Mouse (Mus musculus) heart, embryonic 14.5 days (tissue): ENCODE data around the gene Crocc2. TPM values are rescaled to one million over a fixed set of nuclear protein-coding genes. Genes with fewer than 3 reads are reported as not detected.

Source experiments
- ATAC-seq: fragments of 200-750 bp; cut with Nextera tagmentation; 2 replicates; pipeline ENCODE4 v1.8.0; 2017; ENCODE audit warnings: low read depth, moderate TSS enrichment; ENCODE audit not compliant: insufficient number of reproducible peaks, insufficient read depth, low FRiP score
- H3K27ac ChIP-seq, 2 experiments: fragments of 200-500 bp in 1 of 2; fragments of 300-500 bp in 1 of 2; sonication (generic) in 1 of 2; replicated peaks in 1 of 2; 2 replicates each; pipeline ENCODE4 v1.5.1; 2012 to 2014; ENCODE audit warnings: low read depth in 2 of 2, low read length in 2 of 2, control low read depth in 1 of 2, mild to moderate bottlenecking in 1 of 2, mixed read lengths in 1 of 2; ENCODE audit not compliant: control insufficient read depth in 1 of 2, insufficient read depth in 1 of 2
- H3K27me3 ChIP-seq: fragments of 300-500 bp; sonication (generic); 2 replicates; pipeline ENCODE4 v1.6.1; 2014; ENCODE audit warnings: mild to moderate bottlenecking, low read length, control low read depth; ENCODE audit not compliant: control insufficient read depth, insufficient read depth
- H3K36me3 ChIP-seq: fragments of 300-500 bp; sonication (generic); 2 replicates; pipeline ENCODE4 v1.6.1; 2014; ENCODE audit warnings: mild to moderate bottlenecking, control low read depth, low read length, mixed read lengths; ENCODE audit not compliant: control insufficient read depth, insufficient read depth
- H3K4me1 ChIP-seq, 2 experiments: fragments of 200-500 bp in 1 of 2; fragments of 300-500 bp in 1 of 2; sonication (generic) in 1 of 2; 2 replicates each; pipeline ENCODE4 v1.6.1; 2012 to 2014; ENCODE audit warnings: low read length in 2 of 2, control low read depth in 1 of 2, mixed read lengths in 1 of 2; ENCODE audit not compliant: control insufficient read depth in 2 of 2, insufficient read depth in 2 of 2
- H3K4me2 ChIP-seq: fragments of 300-500 bp; sonication (generic); 2 replicates; pipeline ENCODE4 v1.6.1; 2014; ENCODE audit warnings: mild to moderate bottlenecking, low read length
- H3K4me3 ChIP-seq, 2 experiments: fragments of 200-500 bp in 1 of 2; fragments of 300-500 bp in 1 of 2; sonication (generic) in 1 of 2; 2 replicates each; pipeline ENCODE4 v1.5.1; 2012 to 2014; ENCODE audit warnings: low read length in 2 of 2, mild to moderate bottlenecking in 2 of 2, control low read depth in 1 of 2, low read depth in 1 of 2, moderate library complexity in 1 of 2; ENCODE audit not compliant: control insufficient read depth in 1 of 2, insufficient read depth in 1 of 2
- H3K9ac ChIP-seq: fragments of 300-500 bp; sonication (generic); 2 replicates; pipeline ENCODE4 v1.6.1; 2014; ENCODE audit warnings: mild to moderate bottlenecking, low read length
- H3K9me3 ChIP-seq: fragments of 300-500 bp; sonication (generic); 2 replicates; pipeline ENCODE4 v1.6.1; 2016; ENCODE audit warnings: low read length, control low read depth; ENCODE audit not compliant: control insufficient read depth
- WGBS: fragments of 180-500 bp; shearing (Covaris S2); extraction: QIAGEN DNeasy Blood & Tissue Kit; methylation state at CpG from one replicate; pipeline ENCODE4 v1.1.7; 2014; 5-methylcytosine and 5-hydroxymethylcytosine counted together
- polyA plus RNA-seq: library from polyadenylated mRNA; unstranded; fragments of >200 nt; fragmentation: Nextera tagmentation; extraction: Ambion mirVana; gene quantifications from 2 replicates; pipeline ENCODE4 v1.2.1, GENCODE M21; 2014

Gene Crocc2
- polyA plus RNA-seq, 1 experiment from 2014 or later: 0.14 TPM

DNA sequence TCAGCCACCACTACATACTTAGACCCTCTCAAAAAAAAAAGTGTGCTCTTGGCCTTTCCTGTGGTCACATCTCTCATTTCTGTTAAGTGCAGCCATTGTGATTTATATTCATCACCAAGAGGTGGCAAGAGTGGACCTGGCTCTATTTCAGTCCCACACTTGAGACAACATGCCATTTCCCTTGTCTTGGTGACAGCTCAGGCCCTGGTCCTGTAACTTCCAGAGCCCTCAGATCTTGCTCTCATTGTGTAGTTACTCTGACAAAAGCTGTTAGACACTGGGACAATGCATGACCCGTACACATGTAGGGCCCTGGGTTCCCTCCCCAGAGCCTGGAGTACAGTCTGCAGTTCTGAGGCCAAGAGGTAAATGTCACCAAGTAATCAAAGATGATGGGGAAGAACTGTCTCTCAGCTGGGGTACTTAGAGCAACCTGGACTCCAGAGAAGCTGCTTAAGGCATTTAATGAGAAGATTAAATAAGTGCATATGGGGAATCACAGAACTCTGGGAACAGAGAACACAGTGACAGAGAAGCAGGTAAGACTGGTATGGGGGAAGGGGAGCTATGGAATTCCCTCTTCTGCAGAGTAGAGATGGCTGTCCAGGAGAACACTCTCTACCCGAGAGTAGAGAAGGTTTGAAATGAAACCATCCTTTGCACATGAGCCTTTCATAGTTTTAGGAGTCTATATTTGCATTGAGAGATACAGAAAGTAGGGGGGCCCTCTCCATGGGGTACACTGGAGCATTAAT, 17.4 kb upstream of the Crocc2 start:
- Histone ChIP-seq H3K4me1 (peaks cover 5 to 6% of the 10 kb centered on the region in 2 experiments), H3K4me2 (no peak overlapping the region), H3K4me3 (no peak overlapping the region), H3K36me3 (no peaks in the 10 kb centered on the region), H3K9ac (no peak overlapping the region), H3K27me3 (peaks cover 28% of the 10 kb centered on the region), H3K9me3 (no peaks in the 10 kb centered on the region), H3K27ac (peak overlapping the region in 1 of 2 experiments; percentile 4; a peak in 1 of 4 replicates)
- peak; percentile 46 for ATAC-seq
- WGBS: 22% methylated on average over 2 of the region's 2 CpGs

GRCm38 (mm10) chr1:93157566-93157965, 11.0 kb upstream of the Crocc2 start:
- H3K4me1 ChIP-seq: peaks cover 0 to 7% of the 10 kb centered on the region in 2 experiments; a peak in 1 of 4 replicates
- H3K36me3 ChIP-seq: no peaks in the 10 kb centered on the region
- no peaks in the 10 kb centered on the region for H3K9me3 ChIP-seq
- H3K4me2 ChIP-seq: no peak overlapping the region
- H3K4me3 ChIP-seq: no peak overlapping the region
- peaks cover 14% of the 10 kb centered on the region for H3K27me3 ChIP-seq
- WGBS: 60% methylated on average over 4 of the region's 4 CpGs
- no peak overlapping the region for H3K27ac ChIP-seq
- no peak for ATAC-seq
- H3K9ac ChIP-seq: no peak overlapping the region

- Histone ChIP-seq H3K4me2 (no peak overlapping the region), H3K27me3 (peaks cover 14% of the 10 kb centered on the region), H3K27ac (no peak overlapping the region), H3K9ac (no peak overlapping the region), H3K4me1 (peaks cover 0 to 6% of the 10 kb centered on the region in 2 experiments; a peak in 1 of 4 replicates), H3K9me3 (no peaks in the 10 kb centered on the region), H3K36me3 (no peaks in the 10 kb centered on the region), H3K4me3 (no peak overlapping the region)
- no peak for ATAC-seq
- 80% methylated on average over 8 of the region's 8 CpGs for WGBS
Observed at GRCm38 (mm10) chr1:93158916-93159315, 9.6 kb upstream of the Crocc2 start.

DNA sequence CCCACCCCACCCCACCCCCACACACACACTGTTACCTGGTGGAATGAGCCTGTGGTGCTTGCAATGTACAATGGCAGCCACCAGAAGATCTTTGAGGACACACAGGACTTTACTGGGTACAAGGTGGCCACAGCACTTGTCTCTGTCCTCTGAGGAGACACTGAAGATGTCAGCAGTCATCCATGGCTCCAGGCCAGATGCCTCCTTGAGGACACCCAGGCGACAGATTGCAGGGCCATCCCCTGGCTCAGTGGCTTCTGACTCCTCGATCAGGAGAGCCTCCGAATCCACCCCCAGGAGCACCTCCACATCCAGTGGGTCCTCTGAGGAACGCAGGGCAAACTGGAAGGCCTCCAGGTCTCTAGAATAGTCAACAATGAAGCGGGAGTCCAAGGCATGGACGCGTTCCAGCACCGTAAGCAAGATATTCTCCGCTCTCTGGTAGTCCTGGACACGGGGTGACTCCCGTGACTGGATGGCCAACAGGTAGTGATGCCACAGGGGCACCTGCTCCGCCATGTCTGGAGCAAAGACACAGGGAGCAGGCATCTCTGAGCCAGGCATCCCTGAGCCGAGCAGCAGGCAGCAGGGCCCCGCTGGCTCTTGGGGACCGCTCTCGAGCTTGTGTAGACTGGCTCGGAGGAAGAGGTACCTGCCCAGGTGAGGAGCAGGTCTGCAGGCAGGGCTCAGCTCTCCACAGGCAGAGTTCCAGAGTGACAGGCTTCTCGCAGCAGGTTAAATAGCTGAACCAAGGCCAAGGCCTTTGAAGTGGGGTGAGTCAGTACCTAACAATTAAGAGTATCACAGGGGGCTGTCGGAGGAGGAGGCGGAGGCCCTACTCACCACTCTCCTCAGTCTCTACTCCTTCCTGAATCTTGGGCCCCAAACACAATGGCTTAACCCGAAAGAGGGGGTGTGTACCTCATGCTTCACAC, 8.7 kb upstream of the Crocc2 start:
- WGBS: 76% methylated on average over 21 of the region's 21 CpGs
- Histone ChIP-seq H3K27me3 (peaks cover 11% of the 10 kb centered on the region; the same call in 1 of the 2 replicates), H3K4me3 (no peak overlapping the region), H3K36me3 (no peaks in the 10 kb centered on the region), H3K9ac (no peak overlapping the region), H3K27ac (no peak overlapping the region), H3K4me1 (peaks cover 0 to 6% of the 10 kb centered on the region in 2 experiments; a peak in 1 of 4 replicates), H3K9me3 (no peaks in the 10 kb centered on the region), H3K4me2 (no peak overlapping the region)
- ATAC-seq: no peak

- Histone ChIP-seq H3K9me3 (no peaks in the 10 kb centered on the region), H3K4me1 (peaks cover 0 to 9% of the 10 kb centered on the region in 2 experiments; a peak in 1 of 4 replicates), H3K36me3 (no peaks in the 10 kb centered on the region), H3K27ac (no peak within 1 kb of the TSS), H3K27me3 (peaks cover 11% of the 10 kb centered on the region; the same call in 1 of the 2 replicates), H3K4me3 (no peak within 1 kb of the TSS), H3K9ac (no peak within 1 kb of the TSS), H3K4me2 (no peak within 1 kb of the TSS)
- ATAC-seq: no peak
- 74% methylated on average over 8 of the region's 8 CpGs for WGBS
Observed at GRCm38 (mm10) chr1:93160501-93161133, 7.9 kb upstream of the Crocc2 start, which contains the start of gene 2310007B03Rik. TSS of gene 2310007B03Rik (minus strand) at chr1:93160948.

DNA sequence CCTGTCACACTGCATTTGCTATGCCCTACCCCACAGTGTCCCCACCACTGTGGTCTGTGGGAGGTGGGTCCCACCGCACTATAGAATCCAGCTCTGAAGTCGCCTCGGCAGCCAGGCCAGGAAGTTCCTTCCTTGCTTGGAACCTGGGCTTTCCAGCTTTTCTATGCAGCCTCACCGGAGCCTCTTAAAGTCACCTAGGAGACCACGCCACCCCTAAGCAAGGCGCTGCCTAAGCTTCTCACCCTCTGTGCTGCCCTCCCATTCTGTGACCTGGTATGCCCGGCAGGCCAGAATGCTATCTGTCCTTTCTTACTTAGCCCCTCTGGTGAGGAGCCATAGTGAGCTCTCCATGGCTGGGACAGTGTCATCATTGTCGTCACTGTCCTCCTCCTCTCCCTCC, 7.2 kb upstream of the Crocc2 start:
- Histone ChIP-seq H3K9me3 (no peaks in the 10 kb centered on the region), H3K4me3 (no peak overlapping the region), H3K27me3 (peaks cover 11% of the 10 kb centered on the region; the same call in 1 of the 2 replicates), H3K9ac (no peak overlapping the region), H3K27ac (no peak overlapping the region), H3K4me2 (no peak overlapping the region), H3K36me3 (no peaks in the 10 kb centered on the region), H3K4me1 (peaks cover 0 to 10% of the 10 kb centered on the region in 2 experiments; a peak in 1 of 4 replicates)
- 60% methylated on average over 8 of the region's 8 CpGs for WGBS
- ATAC-seq: no peak

GRCm38 (mm10) chr1:93161921-93162320, 6.6 kb upstream of the Crocc2 start:
- WGBS: 56% methylated on average over 10 of the region's 10 CpGs
- peaks cover 11% of the 10 kb centered on the region; the same call in 1 of the 2 replicates for H3K27me3 ChIP-seq
- no peak overlapping the region for H3K27ac ChIP-seq
- H3K9me3 ChIP-seq: no peaks in the 10 kb centered on the region
- no peak overlapping the region for H3K4me3 ChIP-seq
- H3K4me2 ChIP-seq: no peak overlapping the region
- no peak for ATAC-seq
- H3K36me3 ChIP-seq: no peaks in the 10 kb centered on the region
- no peak overlapping the region for H3K9ac ChIP-seq
- H3K4me1 ChIP-seq: peaks cover 0 to 14% of the 10 kb centered on the region in 2 experiments; a peak in 1 of 4 replicates
